Comparison of ENCODE assay signal across 29 mouse cellular contexts in genomic region chr1:35524788-35525187, GRCm38 (mm10).
DNase-seq lines count a peak whose midpoint lies in the region; ATAC-seq and TF ChIP-seq lines count a peak whose summit lies in the region.
"Had no signal": no experiment of that assay in that cellular context is flagged by ENCODE, and none has a peak within 500 bp of the region (broad histone marks: within the 10 kb centered on the region; RNA-seq: fewer than 3 reads in every experiment).

No protein-coding gene starts in this region.

- no peaks in the 10 kb centered on the region for H3K36me3 ChIP-seq in kidney, adult 2 months (ENCODE audit: control insufficient read depth, insufficient read depth, low read length)
- H3K36me3 ChIP-seq in kidney, embryonic 15.5 days, result no peaks in the 10 kb centered on the region
- H3K36me3 ChIP-seq: forebrain, embryonic 10.5 days; G1E; heart, embryonic 13.5 days; limb, embryonic 10.5 days; liver, embryonic 15.5 days; lung, embryonic 15.5 days; neural tube, embryonic 12.5 days had no signal

- H3K9ac ChIP-seq in kidney, embryonic 15.5 days, result no peak overlapping the region
- H3K9ac ChIP-seq: forebrain, postnatal 0 days; heart, embryonic 13.5 days; liver, embryonic 15.5 days; lung, embryonic 15.5 days; neural tube, embryonic 12.5 days had no signal

- no peak overlapping the region for H3K4me2 ChIP-seq in kidney, embryonic 15.5 days
- H3K4me2 ChIP-seq: heart, embryonic 13.5 days; liver, embryonic 15.5 days; lung, embryonic 15.5 days; neural tube, embryonic 12.5 days had no signal

- H3K4me1 ChIP-seq in kidney, adult 2 months (ENCODE audit: control insufficient read depth, insufficient read depth, low read length), result 0 out of 2 replicates have a peak, but pooled peaks cover 2% of the 10 kb centered on the region
- peaks cover 2% of the 10 kb centered on the region; the same call in 1 of the 2 replicates for H3K4me1 ChIP-seq in kidney, embryonic 15.5 days
- H3K4me1 ChIP-seq: forebrain, embryonic 10.5 days; heart, embryonic 13.5 days; liver, embryonic 15.5 days; lung, embryonic 15.5 days had no signal

- 65% methylated on average over 5 of the region's 5 CpGs for WGBS in kidney, adult 2 months
- WGBS in kidney, embryonic 15.5 days, result 48% methylated on average over 5 of the region's 5 CpGs

- no peaks in the 10 kb centered on the region for H3K27me3 ChIP-seq in kidney, adult 2 months (replicated peaks; ENCODE audit: control insufficient read depth, insufficient read depth, low read length)
- 0 out of 2 replicates have a peak, but pooled peaks cover 3% of the 10 kb centered on the region for H3K27me3 ChIP-seq in kidney, embryonic 15.5 days
- H3K27me3 ChIP-seq: CH12.LX; heart, embryonic 13.5 days; liver, embryonic 15.5 days; lung, embryonic 15.5 days; neural tube, embryonic 12.5 days; Patski had no signal

- no peak overlapping the region for H3K27ac ChIP-seq in kidney, adult 2 months (ENCODE audit: insufficient read depth, low read depth, low read length)
- no peak overlapping the region for H3K27ac ChIP-seq in kidney, embryonic 15.5 days
- H3K27ac ChIP-seq: forebrain, embryonic 10.5 days; heart, adult 2 months; heart, embryonic 13.5 days; limb, embryonic 10.5 days; liver, embryonic 15.5 days; lung, embryonic 15.5 days; neural tube, embryonic 12.5 days had no signal

- peak; percentile 78 for ATAC-seq in frontal cortex, adult (ENCODE audit: low TSS enrichment)
- ATAC-seq in kidney, embryonic 15.5 days (replicated peaks; ENCODE audit: low FRiP score), result no peak
- ATAC-seq: forebrain, postnatal 0 days had no signal

- no peak for TF ChIP-seq POLR2A in kidney, adult 2 months (IDR thresholded peaks at IDR 0.05; ENCODE audit: low read depth, low read length)

- TF ChIP-seq CTCF in kidney, adult 2 months (conservative IDR thresholded peaks at IDR 0.05; ENCODE audit: insufficient read depth, insufficient read length, low read depth, low read length), result no peak

- no peaks in the 10 kb centered on the region for H3K9me3 ChIP-seq in kidney, embryonic 15.5 days (replicated peaks)
- H3K9me3 ChIP-seq: forebrain, embryonic 10.5 days; G1E; heart, embryonic 13.5 days; limb, embryonic 10.5 days; liver, embryonic 15.5 days; lung, embryonic 15.5 days; neural tube, embryonic 12.5 days had no signal

- no peak overlapping the region for H3K4me3 ChIP-seq in kidney, adult 2 months (ENCODE audit: insufficient read depth, low read depth, low read length)
- no peak overlapping the region for H3K4me3 ChIP-seq in kidney, embryonic 15.5 days (replicated peaks)
- H3K4me3 ChIP-seq: forebrain, embryonic 10.5 days; heart, adult 2 months; heart, embryonic 13.5 days; limb, embryonic 10.5 days; liver, embryonic 15.5 days; lung, embryonic 15.5 days; neural tube, embryonic 12.5 days had no signal

- no peak for DNase-seq in frontal cortex, postnatal 10 days (ENCODE audit: low spot score in 2 of 2)
- DNase-seq in kidney, adult 2 months, result peak; percentile 1
- peak; percentile 14 for DNase-seq in right cerebral cortex, postnatal 14 days
- DNase-seq in right cerebral cortex, postnatal 4 days, result no peak
- no peak for DNase-seq in yolk sac, embryonic 10.5 days (ENCODE audit: low spot score)
- DNase-seq: adrenal gland, postnatal 36 days; B cell, adult 2 months; cerebellum, adult 11-12 months; forebrain, postnatal 0 days; gastrocnemius, postnatal 14 days; heart, adult 2 months; heart, postnatal 14 days; kidney, adult 11 months; kidney, postnatal 10 days; liver; lung, postnatal 36 days; midbrain, embryonic 14.5 days; thymus, postnatal 25 days had no signal

Comparison
In these comparisons a context has a peak if more than half of its experiments do, and no peak if none do; other contexts are left out.
1. DNase-seq: peak in kidney, adult 2 months (single experiment) and right cerebral cortex, postnatal 14 days (single experiment); none in frontal cortex, postnatal 10 days (0 of 2), right cerebral cortex, postnatal 4 days (single experiment) and yolk sac, embryonic 10.5 days (single experiment).